Mouse (Mus musculus) midbrain, embryonic 16.5 days (tissue): ENCODE data around the gene Rsg1. TPM values are rescaled to one million over a fixed set of nuclear protein-coding genes. Genes with fewer than 3 reads are reported as not detected.

Experiments
- ATAC-seq: fragments of 200-750 bp; cut with Nextera tagmentation; 2 replicates; pipeline ENCODE4 v1.8.0; 2017; ENCODE audit warnings: moderate TSS enrichment
- H3K27ac ChIP-seq: fragments of 300-500 bp; sonication (generic); 2 replicates; pipeline ENCODE4 v1.5.1; 2014; ENCODE audit warnings: mild to moderate bottlenecking, low read length, mixed read lengths
- H3K27me3 ChIP-seq: fragments of 300-500 bp; sonication (generic); 2 replicates; pipeline ENCODE4 v1.6.1; 2014; ENCODE audit warnings: low read depth, low read length, mixed read lengths; ENCODE audit not compliant: control insufficient read depth, insufficient read depth
- H3K36me3 ChIP-seq: fragments of 300-500 bp; sonication (generic); 2 replicates; pipeline ENCODE4 v1.6.1; 2014; ENCODE audit warnings: mild to moderate bottlenecking, low read length, moderate library complexity, mixed read lengths; ENCODE audit not compliant: control insufficient read depth, insufficient read depth
- H3K4me1 ChIP-seq: fragments of 300-500 bp; sonication (generic); 2 replicates; pipeline ENCODE4 v1.6.1; 2014; ENCODE audit warnings: mild to moderate bottlenecking, low read length, mixed read lengths; ENCODE audit not compliant: control insufficient read depth, insufficient read depth
- H3K4me2 ChIP-seq: fragments of 300-500 bp; sonication (generic); 2 replicates; pipeline ENCODE4 v1.6.1; 2014; ENCODE audit warnings: mild to moderate bottlenecking, low read length, mixed read lengths
- H3K4me3 ChIP-seq: fragments of 300-500 bp; sonication (generic); 2 replicates; pipeline ENCODE4 v1.5.1; 2014; ENCODE audit warnings: low read depth, mild to moderate bottlenecking, low read length, moderate library complexity, mixed read lengths
- H3K9ac ChIP-seq: fragments of 300-500 bp; sonication (generic); 2 replicates; pipeline ENCODE4 v1.6.1; 2014; ENCODE audit warnings: low read depth, low read length, mixed read lengths
- H3K9me3 ChIP-seq: fragments of 300-500 bp; sonication (generic); replicated peaks from 2 replicates; pipeline ENCODE4 v1.6.1; 2014; ENCODE audit warnings: mild to moderate bottlenecking, low read length, mixed read lengths; ENCODE audit not compliant: control insufficient read depth, poor library complexity, severe bottlenecking
- WGBS: fragments of 180-500 bp; shearing (Covaris S2); extraction: QIAGEN DNeasy Blood & Tissue Kit; methylation state at CpG from one replicate; pipeline ENCODE4 v1.1.7; 2014; 5-methylcytosine and 5-hydroxymethylcytosine counted together
- polyA plus RNA-seq: library from polyadenylated mRNA; unstranded; fragments of >200 nt; fragmentation: Nextera tagmentation; extraction: Ambion mirVana; gene quantifications from 2 replicates; pipeline ENCODE4 v1.2.1, GENCODE M21; 2015

Rsg1 gene
- polyA plus RNA-seq, 1 experiment from 2014 or later, result 7.9 TPM

DNA sequence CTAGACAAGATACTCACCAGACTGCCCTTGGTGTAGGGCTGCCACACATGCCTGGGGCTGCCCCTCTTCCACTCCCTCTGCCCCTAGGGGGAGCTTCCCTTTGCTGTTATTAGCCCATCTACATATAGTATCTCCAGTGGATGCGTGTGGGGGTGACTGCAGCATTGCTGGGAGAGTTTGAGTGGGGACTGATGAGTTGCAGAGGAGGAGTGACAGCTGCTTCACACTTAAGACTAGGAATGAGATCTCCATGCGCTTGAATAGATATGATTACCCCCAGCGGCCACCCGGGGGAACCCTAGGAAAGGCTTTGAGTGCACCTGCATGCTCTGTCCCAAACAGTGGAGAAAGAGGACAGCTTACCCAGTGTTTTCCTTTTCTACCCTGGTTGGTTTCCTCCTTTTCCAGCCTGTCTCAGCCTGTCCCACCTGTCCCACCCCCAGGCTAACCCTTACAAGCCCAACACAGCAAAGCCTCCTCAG is 9.1 kb upstream of the Rsg1 start:
- H3K27ac ChIP-seq, result no peak overlapping the region
- ATAC-seq, result peak; percentile 45; the same call in 1 of the 2 replicates
- no peak overlapping the region for H3K4me2 ChIP-seq
- peaks cover 18% of the 10 kb centered on the region for H3K36me3 ChIP-seq
- 66% methylated on average over 4 of the region's 4 CpGs for WGBS
- no peaks in the 10 kb centered on the region for H3K9me3 ChIP-seq
- no peaks in the 10 kb centered on the region for H3K4me1 ChIP-seq
- no peak overlapping the region for H3K9ac ChIP-seq
- H3K4me3 ChIP-seq, result no peak overlapping the region
- H3K27me3 ChIP-seq, result no peaks in the 10 kb centered on the region

- H3K9ac ChIP-seq, result no peak overlapping the region
Observed at GRCm38 (mm10) chr4:141207081-141207480, 6.7 kb upstream of the Rsg1 start.

DNA sequence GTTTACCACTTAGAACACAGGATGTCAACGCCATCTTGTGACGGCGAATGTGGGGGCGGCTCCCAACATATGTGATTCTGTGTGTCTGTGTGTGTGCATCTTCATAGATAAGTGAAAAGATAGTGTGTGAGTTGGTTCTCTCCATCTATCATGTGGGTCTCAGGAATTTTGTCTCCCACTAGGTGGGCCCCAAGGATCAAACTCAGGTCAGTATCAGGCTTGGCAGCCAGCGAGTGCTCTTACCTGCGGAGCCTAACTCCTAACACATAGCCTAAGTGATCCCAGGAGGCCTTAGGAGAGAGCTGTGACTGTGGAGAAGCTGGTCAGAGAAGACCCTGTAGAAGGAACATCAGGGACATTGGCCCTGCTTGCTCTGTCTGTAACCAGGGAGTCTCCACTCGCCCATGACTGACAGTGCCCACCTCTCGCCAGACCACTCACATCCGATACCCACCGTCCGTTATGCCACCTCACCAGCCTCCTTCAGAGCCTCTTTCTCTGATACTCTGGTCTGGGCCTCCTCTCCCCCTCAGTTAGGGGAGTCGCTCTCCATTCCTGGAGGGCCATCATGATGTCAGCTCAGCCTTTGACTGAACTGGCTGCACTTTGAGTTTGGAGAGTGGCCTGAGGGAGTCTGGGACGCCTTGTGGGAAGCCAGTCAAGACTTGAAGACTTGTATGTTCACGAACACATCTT is 3.1 kb upstream of the Rsg1 start:
- Histone ChIP-seq H3K4me1 (peaks cover 17% of the 10 kb centered on the region), H3K9ac (0 out of 2 replicates have a peak overlapping the region, but pooled peaks have one; percentile 15), H3K4me3 (peak overlapping the region; percentile 33), H3K27me3 (no peaks in the 10 kb centered on the region), H3K27ac (0 out of 2 replicates have a peak overlapping the region, but pooled peaks have one; percentile 63), H3K9me3 (no peaks in the 10 kb centered on the region), H3K36me3 (no peaks in the 10 kb centered on the region), H3K4me2 (peak overlapping the region; percentile 48)
- 75% methylated on average over 14 of the region's 14 CpGs for WGBS
- ATAC-seq, result peak; percentile 27; the same call in 1 of the 2 replicates

More at GRCm38 (mm10) chr4:141207081-141207480, 6.7 kb upstream of the Rsg1 start:
- no peak for ATAC-seq
- Histone ChIP-seq H3K36me3 (peaks cover 6% of the 10 kb centered on the region), H3K4me2 (no peak overlapping the region), H3K4me3 (no peak overlapping the region), H3K27ac (no peak overlapping the region), H3K27me3 (no peaks in the 10 kb centered on the region), H3K9me3 (no peaks in the 10 kb centered on the region), H3K4me1 (no peaks in the 10 kb centered on the region)
- 95% methylated on average over 5 of the region's 5 CpGs for WGBS

DNA sequence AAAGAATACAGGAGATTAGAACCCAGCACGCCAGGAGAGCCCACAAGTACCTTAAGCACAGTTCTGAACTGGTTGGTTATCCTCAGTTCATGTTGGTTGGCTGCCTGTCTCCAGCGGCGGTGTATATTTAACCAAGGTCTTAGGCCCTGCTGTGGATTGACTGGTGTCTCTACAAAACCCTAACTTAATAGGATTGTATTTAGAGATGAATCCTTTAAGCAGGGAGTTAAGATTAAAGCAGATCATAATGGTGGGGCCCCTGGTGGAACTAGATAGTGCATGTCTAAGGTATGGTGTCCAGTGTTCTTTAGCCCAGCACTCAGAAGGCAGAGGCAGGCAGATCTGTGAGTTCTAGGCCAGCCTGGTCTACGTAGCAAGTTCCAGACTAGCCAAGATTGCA is 2.1 kb upstream of the Rsg1 start:
- Histone ChIP-seq H3K36me3 (no peaks in the 10 kb centered on the region), H3K9ac (no peak overlapping the region), H3K4me1 (peaks cover 17% of the 10 kb centered on the region), H3K9me3 (no peaks in the 10 kb centered on the region), H3K4me2 (no peak overlapping the region), H3K4me3 (no peak overlapping the region), H3K27me3 (no peaks in the 10 kb centered on the region), H3K27ac (no peak overlapping the region)
- no peak for ATAC-seq
- 95% methylated on average over 4 of the region's 4 CpGs for WGBS

DNA sequence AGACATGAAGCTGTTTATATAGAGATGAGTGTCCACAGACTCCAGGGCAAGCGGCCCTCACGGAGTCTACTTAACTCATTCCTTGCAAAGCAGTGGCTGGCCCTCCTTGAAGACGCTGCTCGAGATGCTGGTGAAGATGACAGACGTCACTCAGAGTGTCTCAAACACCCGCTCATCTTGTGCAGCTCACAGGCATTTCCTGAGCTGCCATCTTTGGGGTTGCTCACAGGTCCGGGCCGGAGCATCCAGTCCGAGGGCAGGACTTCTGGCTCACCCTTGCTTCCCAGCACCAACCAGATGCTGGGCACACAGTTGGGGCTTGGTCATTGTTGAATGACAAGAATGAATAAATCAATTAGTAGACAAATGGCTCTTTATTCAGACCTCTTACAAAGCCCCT is 864 bp upstream of the Rsg1 start:
- Histone ChIP-seq H3K4me2 (peak overlapping the region; percentile 97; the same call in 1 of the 2 replicates), H3K4me3 (no peak overlapping the region; the same call in 1 of the 2 replicates), H3K27me3 (no peaks in the 10 kb centered on the region), H3K4me1 (peaks cover 17% of the 10 kb centered on the region), H3K9ac (0 out of 2 replicates have a peak overlapping the region, but pooled peaks have one; percentile 20), H3K27ac (no peak overlapping the region), H3K36me3 (no peaks in the 10 kb centered on the region), H3K9me3 (no peaks in the 10 kb centered on the region)
- WGBS, result 78% methylated on average over 9 of the region's 9 CpGs
- no peak for ATAC-seq

DNA sequence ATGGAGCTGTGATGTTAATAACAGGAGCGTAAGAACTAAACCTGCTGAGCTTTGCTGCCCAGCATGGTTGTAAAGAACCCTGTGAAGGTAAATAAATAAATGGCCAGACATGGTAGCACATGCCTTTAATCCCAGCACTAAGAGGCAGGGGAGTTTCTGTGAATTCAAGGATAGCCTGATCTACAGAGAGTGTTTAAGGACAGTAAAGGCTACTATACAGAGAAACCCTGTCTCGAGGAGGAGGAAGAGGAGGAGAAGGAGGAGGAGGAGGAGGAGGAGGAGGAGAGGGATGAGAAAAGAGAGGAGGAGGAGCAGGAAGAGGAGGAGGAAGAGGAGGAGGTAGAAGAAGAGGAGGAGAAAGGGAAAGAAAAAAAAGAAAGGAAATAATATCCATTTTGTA is 414 bp upstream of the Rsg1 start:
- Histone ChIP-seq H3K4me1 (peaks cover 17% of the 10 kb centered on the region), H3K27me3 (no peaks in the 10 kb centered on the region), H3K9me3 (no peaks in the 10 kb centered on the region), H3K36me3 (no peaks in the 10 kb centered on the region), H3K27ac (peak overlapping the region; percentile 75), H3K4me2 (peak overlapping the region; percentile 97), H3K4me3 (peak overlapping the region; percentile 64), H3K9ac (peak overlapping the region; percentile 79; the same call in 1 of the 2 replicates)
- 29% methylated on average over 2 of the region's 2 CpGs for WGBS
- 0 out of 2 replicates have a peak, but pooled peaks have one; percentile 23 for ATAC-seq

GRCm38 (mm10) chr4:141214337-141214851 is 638 bp downstream of the Rsg1 start:
- Histone ChIP-seq H3K4me2 (peak overlapping the region; percentile 97), H3K27ac (peak overlapping the region; percentile 75; the same call in 1 of the 2 replicates), H3K4me3 (peak overlapping the region; percentile 64), H3K27me3 (no peaks in the 10 kb centered on the region), H3K9me3 (no peaks in the 10 kb centered on the region), H3K9ac (peak overlapping the region; percentile 79), H3K4me1 (peaks cover 17% of the 10 kb centered on the region), H3K36me3 (no peaks in the 10 kb centered on the region)
- WGBS, result under 1% methylated on average over 16 of the region's 16 CpGs
- ATAC-seq, result peak; percentile 65

DNA sequence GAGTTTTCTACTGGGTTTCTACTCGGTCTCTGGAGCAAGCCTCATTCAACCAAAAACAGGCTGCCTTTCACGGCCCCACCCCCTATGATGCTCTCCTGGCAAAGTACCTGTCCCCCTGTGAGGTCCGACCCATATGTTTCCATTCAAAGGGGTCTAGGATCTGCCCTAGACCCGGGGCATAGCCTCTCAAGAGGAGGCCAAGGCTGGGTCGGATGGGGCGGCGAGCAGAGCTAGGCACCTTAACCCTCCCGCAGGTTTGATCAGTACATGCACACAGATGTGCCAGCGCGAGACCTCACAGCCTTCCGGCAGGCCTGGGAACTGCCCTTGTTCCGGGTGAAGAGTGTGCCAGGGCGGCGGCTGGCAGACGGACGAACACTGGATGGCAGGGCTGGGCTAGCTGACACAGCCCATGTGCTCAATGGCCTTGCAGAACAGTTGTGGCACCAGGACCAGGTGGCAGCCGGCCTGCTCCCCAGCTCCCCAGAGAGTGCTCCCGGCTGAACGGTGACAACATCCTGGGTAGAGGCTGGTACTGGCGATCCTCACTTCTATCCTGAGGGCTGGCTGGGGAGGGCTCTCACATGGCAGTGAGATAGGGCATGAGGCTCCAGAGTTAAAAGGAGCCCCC is 5.9 kb downstream of the Rsg1 start:
- H3K27me3 ChIP-seq, result no peaks in the 10 kb centered on the region
- H3K9ac ChIP-seq, result no peak overlapping the region
- no peaks in the 10 kb centered on the region for H3K9me3 ChIP-seq
- no peak overlapping the region for H3K27ac ChIP-seq
- WGBS, result 87% methylated on average over 20 of the region's 20 CpGs
- H3K4me2 ChIP-seq, result no peak overlapping the region
- peaks cover 2% of the 10 kb centered on the region for H3K4me1 ChIP-seq
- H3K4me3 ChIP-seq, result no peak overlapping the region
- no peaks in the 10 kb centered on the region for H3K36me3 ChIP-seq
- ATAC-seq, result no peak

- no peak overlapping the region for H3K27ac ChIP-seq
- no peaks in the 10 kb centered on the region for H3K27me3 ChIP-seq
- WGBS, result 72% methylated on average over 2 of the region's 2 CpGs
- no peak overlapping the region for H3K9ac ChIP-seq
- H3K36me3 ChIP-seq, result no peaks in the 10 kb centered on the region
- H3K4me2 ChIP-seq, result no peak overlapping the region
- H3K4me1 ChIP-seq, result no peaks in the 10 kb centered on the region
- no peaks in the 10 kb centered on the region for H3K9me3 ChIP-seq
- no peak overlapping the region for H3K4me3 ChIP-seq
- no peak for ATAC-seq
Observed at GRCm38 (mm10) chr4:141221848-141222247, 8.1 kb downstream of the Rsg1 start.
